Comparison of ENCODE assay signal across 30 mouse cellular contexts in genomic region chr5:129179995-129180714, GRCm38 (mm10).
DNase-seq lines count a peak whose midpoint lies in the region; ATAC-seq lines count a peak whose summit lies in the region.
"Had no signal": no experiment of that assay in that cellular context is flagged by ENCODE, and none has a peak within 500 bp of the region (broad histone marks: within the 10 kb centered on the region; RNA-seq: fewer than 3 reads in every experiment).

No protein-coding gene starts in this region.

- H3K9me3 ChIP-seq in liver, embryonic 15.5 days (replicated peaks) = no peaks in the 10 kb centered on the region
- H3K9me3 ChIP-seq: embryonic facial prominence, embryonic 10.5 days; embryonic facial prominence, embryonic 15.5 days; forebrain, embryonic 10.5 days; forebrain, embryonic 15.5 days; hindbrain, embryonic 12.5 days; intestine, embryonic 15.5 days; limb, embryonic 13.5 days; megakaryocyte, embryonic 14.5 days had no signal

- no peak overlapping the region for H3K9ac ChIP-seq in liver, embryonic 15.5 days
- H3K9ac ChIP-seq: embryonic facial prominence, embryonic 15.5 days; forebrain, embryonic 15.5 days; hindbrain, embryonic 12.5 days; intestine, embryonic 15.5 days; limb, embryonic 13.5 days; lung, embryonic 14.5 days had no signal

- peak overlapping the region; percentile 62 for H3K27ac ChIP-seq in liver, embryonic 15.5 days (replicated peaks)
- H3K27ac ChIP-seq: embryonic facial prominence, embryonic 10.5 days; embryonic facial prominence, embryonic 15.5 days; forebrain, embryonic 10.5 days; forebrain, embryonic 15.5 days; gastrocnemius, adult 2 months; hindbrain, embryonic 12.5 days; hindbrain, postnatal 0 days; intestine, embryonic 15.5 days; limb, embryonic 13.5 days had no signal

- no peaks in the 10 kb centered on the region for H3K36me3 ChIP-seq in liver, embryonic 15.5 days (replicated peaks)
- H3K36me3 ChIP-seq: embryonic facial prominence, embryonic 10.5 days; embryonic facial prominence, embryonic 15.5 days; forebrain, embryonic 10.5 days; forebrain, embryonic 15.5 days; hindbrain, embryonic 12.5 days; intestine, embryonic 15.5 days; limb, embryonic 13.5 days had no signal

- 46% methylated on average over 17 of the region's 17 CpGs for WGBS in liver, embryonic 15.5 days (ENCODE audit: insufficient replicate concordance)

- H3K4me3 ChIP-seq in liver, embryonic 15.5 days (replicated peaks) = no peak overlapping the region
- H3K4me3 ChIP-seq: embryonic facial prominence, embryonic 10.5 days; embryonic facial prominence, embryonic 15.5 days; forebrain, embryonic 10.5 days; forebrain, embryonic 15.5 days; gastrocnemius, adult 2 months; hindbrain, embryonic 12.5 days; intestine, embryonic 15.5 days; limb, embryonic 13.5 days; megakaryocyte, embryonic 14.5 days had no signal

- H3K4me2 ChIP-seq in liver, embryonic 15.5 days = peak overlapping the region; percentile 52
- H3K4me2 ChIP-seq: embryonic facial prominence, embryonic 15.5 days; forebrain, embryonic 15.5 days; heart, embryonic 11.5 days; hindbrain, embryonic 12.5 days; intestine, embryonic 15.5 days; limb, embryonic 13.5 days; lung, embryonic 14.5 days had no signal

- peak; percentile 85 for ATAC-seq in liver, embryonic 15.5 days (ENCODE audit: insufficient read depth)
- ATAC-seq: forebrain, embryonic 15.5 days; hindbrain, postnatal 0 days; intestine, embryonic 15.5 days had no signal

- H3K27me3 ChIP-seq in liver, embryonic 15.5 days = no peaks in the 10 kb centered on the region; the same call in 1 of the 2 replicates
- H3K27me3 ChIP-seq: forebrain, embryonic 15.5 days had no signal

- peaks cover 37% of the 10 kb centered on the region for H3K4me1 ChIP-seq in liver, embryonic 15.5 days (replicated peaks)
- H3K4me1 ChIP-seq: embryonic facial prominence, embryonic 15.5 days; intestine, embryonic 15.5 days; limb, embryonic 13.5 days had no signal

- peak; percentile 7 to 17 for DNase-seq in spleen, postnatal 36 days (ENCODE audit: low spot score in 2 of 2)
- no peak for DNase-seq in spleen, postnatal 4 days (ENCODE audit: low spot score in 2 of 2)
- DNase-seq in liver = peak; percentile 57
- no peak for DNase-seq in yolk sac, embryonic 10.5 days (ENCODE audit: low spot score)
- no peak for DNase-seq in thymus, postnatal 36 days
- DNase-seq in frontal cortex, postnatal 36 days (ENCODE audit: low spot score in 2 of 2) = no peak
- no peak for DNase-seq in lung, postnatal 10 days
- DNase-seq: adrenal gland, postnatal 14 days; cerebellum, adult 18-20 months; gastrocnemius, adult 2 months; gastrocnemius, postnatal 36 days; heart, adult 18-20 months; heart, postnatal 36 days; kidney, adult 2 months; kidney, postnatal 4 days; lung, embryonic 14.5 days; midbrain, embryonic 14.5 days; spleen, adult 18-20 months; thymus, adult 2 months had no signal

Comparison
In these comparisons a context has a peak if more than half of its experiments do, and no peak if none do; other contexts are left out.
1. DNase-seq: peak in spleen, postnatal 36 days (2 of 2) and liver (single experiment); none in spleen, postnatal 4 days (0 of 2), yolk sac, embryonic 10.5 days (single experiment), thymus, postnatal 36 days (0 of 2), frontal cortex, postnatal 36 days (0 of 2) and lung, postnatal 10 days (single experiment).